Mouse (Mus musculus): ENCODE data around the gene Chrm4.

Chrm4 gene

DNA sequence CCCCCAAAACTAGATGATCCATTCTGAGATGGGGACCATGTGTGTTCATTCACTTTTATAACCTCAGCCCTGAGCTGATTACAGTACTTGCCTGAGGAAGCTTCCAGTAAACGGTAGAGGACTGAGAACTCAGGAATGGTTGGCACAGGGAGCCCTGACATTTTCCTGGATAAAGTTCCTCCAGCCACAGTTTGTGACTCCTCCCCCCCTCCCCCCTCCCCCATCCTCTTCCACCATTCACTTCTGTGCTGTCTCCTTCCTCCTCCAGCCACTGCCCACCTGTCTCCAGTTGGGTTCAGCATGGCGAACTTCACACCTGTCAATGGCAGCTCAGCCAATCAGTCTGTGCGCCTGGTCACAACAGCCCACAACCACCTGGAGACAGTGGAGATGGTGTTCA is at the start of gene Chrm4:
TSS of gene Chrm4 (plus strand) at position 301 of the 400 bp plus-strand sequence.
- DNase-seq, result peak; percentile 20

- DNase-seq, result no peak
These were observed 48.5 kb upstream of the Chrm4 start for GRCm38 (mm10) chr2:91878387-91879180.

- no peak for DNase-seq
These were observed 43.1 kb upstream of the Chrm4 start for GRCm38 (mm10) chr2:91883961-91884360.

DNA sequence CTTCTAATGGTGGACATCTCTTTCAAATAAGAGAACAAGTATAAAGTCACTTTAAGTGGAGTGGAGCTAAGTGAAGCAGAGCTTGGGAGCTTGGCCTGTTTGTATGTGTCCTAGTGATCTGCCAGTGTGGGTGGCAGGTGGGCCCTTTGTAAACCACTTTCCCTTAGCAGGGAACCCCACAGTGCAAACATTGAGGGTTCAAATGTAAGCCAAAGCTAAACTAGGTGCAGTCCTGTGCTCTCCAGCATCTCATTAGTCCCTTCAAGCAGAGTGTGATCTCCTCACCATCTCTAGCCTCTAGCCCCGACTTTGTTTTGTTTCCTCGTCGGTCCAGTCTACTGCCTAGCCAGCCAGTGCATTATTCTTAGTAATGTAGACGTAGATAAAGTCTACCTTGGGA is 42.4 kb upstream of the Chrm4 start:
- DNase-seq, result no peak

GRCm38 (mm10) chr2:91894716-91895115 is 32.3 kb upstream of the Chrm4 start:
- DNase-seq, result no peak

DNA sequence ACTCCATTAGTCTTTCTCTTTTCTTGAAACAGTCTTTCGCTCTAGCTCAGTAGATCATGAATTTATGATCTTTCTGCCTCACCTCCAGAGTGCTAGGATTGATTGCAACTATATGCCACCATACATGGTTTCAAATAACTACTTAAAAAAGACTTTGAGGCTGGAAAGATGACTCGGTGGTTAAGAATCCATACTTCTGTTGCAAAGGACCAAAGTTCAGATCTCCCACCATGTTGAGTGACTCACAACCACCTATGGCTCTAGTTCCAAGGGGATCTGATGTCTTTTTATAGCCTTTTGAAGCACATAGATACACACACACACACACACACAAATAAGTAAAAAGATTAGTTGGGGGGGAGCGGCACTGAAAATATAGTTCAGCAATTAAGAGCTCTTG is 31.6 kb upstream of the Chrm4 start:
- no peak for DNase-seq

DNA sequence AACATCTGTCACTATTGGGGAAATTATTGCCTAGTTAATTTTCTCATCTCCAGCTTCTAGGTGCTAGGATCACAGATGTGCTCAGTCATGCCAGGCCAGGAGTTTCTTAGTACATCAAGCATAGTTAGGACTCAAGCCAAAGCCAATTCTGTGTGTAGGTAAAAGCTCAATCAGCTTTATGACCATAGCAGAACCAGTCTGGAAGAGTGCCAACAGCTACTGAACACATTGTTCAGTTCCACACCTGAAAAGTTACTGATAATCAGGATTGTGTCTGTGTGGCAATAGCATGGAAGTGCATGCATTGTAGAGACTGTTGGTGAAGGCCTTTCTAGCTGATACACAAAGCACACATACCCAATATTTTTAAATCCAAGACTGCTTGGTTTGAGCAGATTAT is 29.1 kb upstream of the Chrm4 start:
- DNase-seq, result no peak

- no peak for DNase-seq
These were observed 27.9 kb upstream of the Chrm4 start for GRCm38 (mm10) chr2:91899141-91899540.

DNA sequence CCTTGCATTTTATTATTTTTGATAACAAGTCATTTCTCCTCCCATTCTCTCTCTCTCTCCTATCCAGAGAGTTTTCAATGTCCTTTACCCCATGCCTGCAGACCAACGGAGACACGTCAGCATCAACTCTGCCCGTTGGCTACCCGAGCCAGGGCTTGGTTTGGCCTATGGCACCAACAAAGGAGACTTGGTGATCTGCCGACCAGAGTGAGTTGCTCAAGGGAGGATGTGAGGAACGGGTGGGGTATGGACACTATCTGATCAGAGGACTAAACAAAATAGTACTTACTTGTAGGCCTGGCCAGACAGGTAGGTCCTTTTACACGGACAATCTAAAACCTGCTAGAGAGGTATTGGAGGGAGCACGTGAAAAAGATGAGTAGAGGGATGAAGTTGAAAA is 26.6 kb upstream of the Chrm4 start:
- DNase-seq, result no peak

GRCm38 (mm10) chr2:91902336-91902735 is 24.7 kb upstream of the Chrm4 start:
- DNase-seq, result peak; percentile 35

GRCm38 (mm10) chr2:91903171-91903925 is 23.7 kb upstream of the Chrm4 start:
- no peak for DNase-seq

GRCm38 (mm10) chr2:91904618-91905307 is 22.3 kb upstream of the Chrm4 start:
- DNase-seq, result peak; percentile 26

DNA sequence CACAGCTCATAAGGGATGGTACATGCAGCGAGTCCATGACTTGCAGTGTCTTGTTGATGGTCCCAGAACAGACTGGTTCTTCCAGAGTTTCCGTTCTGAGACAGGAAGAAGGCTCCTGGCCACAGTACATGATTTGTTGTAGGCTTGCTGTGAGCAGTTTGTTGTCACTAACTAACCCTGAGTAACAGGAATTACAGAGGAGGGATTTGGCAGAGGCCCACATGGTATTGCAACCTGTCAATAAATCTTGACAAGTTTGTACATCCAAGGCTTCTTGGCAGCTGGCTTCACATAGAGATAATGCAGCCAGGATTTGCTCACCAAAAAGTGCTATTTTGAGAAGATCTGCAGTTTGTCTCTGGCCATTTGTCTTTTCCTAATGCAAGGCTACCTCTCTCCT is 20.9 kb upstream of the Chrm4 start:
- no peak for DNase-seq

- DNase-seq, result no peak
These were observed 14.4 kb upstream of the Chrm4 start for GRCm38 (mm10) chr2:91912616-91913015.

GRCm38 (mm10) chr2:91913328-91914110 is 13.5 kb upstream of the Chrm4 start:
- DNase-seq, result no peak

GRCm38 (mm10) chr2:91916346-91916977 is 10.6 kb upstream of the Chrm4 start:
- no peak for DNase-seq

GRCm38 (mm10) chr2:91917096-91917495 is 10.0 kb upstream of the Chrm4 start:
- no peak for DNase-seq

DNA sequence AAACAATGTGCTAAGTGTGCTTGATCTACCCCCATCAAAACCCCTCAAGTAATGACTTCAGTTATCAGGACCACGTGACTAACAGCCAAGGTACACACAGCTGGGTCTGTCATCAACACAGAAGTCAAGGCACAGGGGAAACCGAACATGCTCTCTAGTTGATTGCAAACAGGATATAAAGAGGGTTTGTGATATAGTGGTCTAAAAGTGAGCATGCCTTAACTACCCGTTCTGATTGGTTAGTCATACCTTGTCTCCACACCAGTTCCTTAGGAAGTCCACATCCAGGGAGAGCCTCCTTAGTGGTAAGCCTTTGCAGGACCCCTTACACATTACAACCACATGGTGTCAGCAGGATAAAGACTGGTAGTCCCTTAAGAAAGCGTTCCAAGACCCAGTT is 6.9 kb upstream of the Chrm4 start:
- no peak for DNase-seq

DNA sequence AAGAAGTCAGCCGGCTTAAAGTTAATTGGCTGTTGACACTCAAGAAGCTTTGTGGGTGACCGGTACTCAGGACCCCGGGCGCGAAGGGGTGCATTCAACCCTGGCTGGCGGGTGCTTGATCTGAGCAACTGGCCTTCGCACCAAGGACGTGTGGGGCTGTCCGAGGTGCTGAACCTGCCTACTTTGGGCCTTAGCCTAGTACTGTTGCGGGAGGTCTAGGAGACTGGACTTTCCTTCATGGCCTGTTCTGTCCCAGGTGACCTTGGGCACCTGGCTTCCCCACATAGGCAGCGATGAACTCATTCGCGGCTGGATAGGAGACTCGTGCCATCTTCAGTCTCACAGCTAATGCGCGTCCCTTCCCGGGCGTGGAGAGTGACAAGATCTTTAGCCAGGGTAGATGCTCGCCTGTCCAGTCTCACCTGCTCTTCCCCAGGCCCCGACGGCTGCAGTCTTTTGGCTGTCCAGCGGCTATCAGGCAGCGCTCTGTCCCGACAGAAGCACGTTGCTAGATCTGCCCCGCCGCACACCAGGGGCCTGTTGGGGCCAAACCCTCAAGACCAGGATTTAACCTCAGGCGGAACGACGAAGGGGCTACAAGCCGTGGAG is 5.8 kb upstream of the Chrm4 start:
- no peak for DNase-seq

DNA sequence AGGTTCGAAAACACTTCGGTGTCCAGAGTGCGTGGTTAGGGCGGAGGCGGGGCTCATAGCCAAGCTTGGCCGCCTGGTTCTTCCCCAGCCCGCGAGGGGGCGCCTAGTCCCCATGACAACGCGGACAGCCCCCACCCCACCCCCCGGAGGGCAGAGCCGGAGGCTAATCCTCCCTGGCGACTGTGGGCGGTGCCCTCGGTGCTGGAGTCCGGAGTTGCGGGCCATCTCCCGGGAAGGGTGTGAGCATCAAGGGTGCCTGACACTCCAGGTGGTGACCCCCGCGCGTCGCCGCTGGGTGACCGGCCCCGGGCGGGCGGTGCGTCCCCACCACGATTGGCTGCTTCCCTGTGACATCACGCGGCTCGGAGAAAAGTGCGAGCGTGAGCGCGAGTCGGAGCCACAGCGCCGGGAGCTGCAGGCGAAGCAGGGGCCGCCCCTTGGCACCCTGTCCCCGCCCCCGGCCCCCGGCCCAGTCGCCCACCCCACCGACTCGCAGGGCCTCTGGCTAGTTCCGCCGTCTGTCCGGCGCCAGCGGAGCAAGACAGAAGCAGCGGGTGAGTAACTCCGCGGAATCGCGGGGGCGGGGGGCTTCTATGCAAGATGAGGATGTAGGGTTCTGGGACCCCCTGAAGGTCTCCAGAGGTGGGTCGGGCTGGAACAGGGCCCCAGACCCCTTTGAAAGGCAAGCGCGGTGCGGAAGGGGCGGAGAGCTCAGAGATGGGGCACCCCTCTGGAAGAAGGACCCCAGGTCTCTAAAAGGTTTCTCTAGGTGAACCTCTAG is 5.1 kb upstream of the Chrm4 start:
- DNase-seq, result peak; percentile 42
